Mouse (Mus musculus) limb, embryonic 10.5 days (tissue): ENCODE measurements around the gene Dnajc9. TPM values are rescaled to one million over a fixed set of nuclear protein-coding genes. Genes with fewer than 3 reads are reported as not detected.

Experiments
- DNase-seq: peaks from one replicate; pipeline ENCODE4 v3.0.0-alpha.2; 2017; ENCODE audit warnings: low spot score
- H3K27ac ChIP-seq: fragments of 300-500 bp; sonication (generic); 2 replicates; pipeline ENCODE4 v1.5.1; 2016; ENCODE audit warnings: mild to moderate bottlenecking
- H3K27me3 ChIP-seq: fragments of 300-500 bp; sonication (generic); 2 replicates; pipeline ENCODE4 v1.6.1; 2016; ENCODE audit warnings: low read depth, mild to moderate bottlenecking; ENCODE audit not compliant: poor library complexity, severe bottlenecking
- H3K36me3 ChIP-seq: fragments of 300-500 bp; sonication (generic); 2 replicates; pipeline ENCODE4 v1.6.1; 2016; ENCODE audit warnings: mild to moderate bottlenecking, moderate library complexity
- H3K4me1 ChIP-seq: fragments of 300-500 bp; sonication (generic); 2 replicates; pipeline ENCODE4 v1.6.1; 2016
- H3K4me3 ChIP-seq: fragments of 300-500 bp; sonication (generic); 2 replicates; pipeline ENCODE4 v1.5.1; 2016; ENCODE audit warnings: mild to moderate bottlenecking, moderate library complexity
- H3K9me3 ChIP-seq: fragments of 300-500 bp; sonication (generic); replicated peaks from 2 replicates; pipeline ENCODE4 v1.6.1; 2016; ENCODE audit warnings: mild to moderate bottlenecking
- WGBS: fragments of 180-500 bp; shearing (Covaris S2); methylation state at CpG from one replicate; pipeline ENCODE4 v1.1.7; 2016; 5-methylcytosine and 5-hydroxymethylcytosine counted together
- polyA plus RNA-seq: library from polyadenylated mRNA; unstranded; fragments of >200 nt; fragmentation: Nextera tagmentation; extraction: Ambion mirVana; gene quantifications from 2 replicates; pipeline ENCODE4 v1.2.1, GENCODE M21; 2016

Gene Dnajc9
- polyA plus RNA-seq, 1 experiment from 2014 or later: 290 TPM

DNA sequence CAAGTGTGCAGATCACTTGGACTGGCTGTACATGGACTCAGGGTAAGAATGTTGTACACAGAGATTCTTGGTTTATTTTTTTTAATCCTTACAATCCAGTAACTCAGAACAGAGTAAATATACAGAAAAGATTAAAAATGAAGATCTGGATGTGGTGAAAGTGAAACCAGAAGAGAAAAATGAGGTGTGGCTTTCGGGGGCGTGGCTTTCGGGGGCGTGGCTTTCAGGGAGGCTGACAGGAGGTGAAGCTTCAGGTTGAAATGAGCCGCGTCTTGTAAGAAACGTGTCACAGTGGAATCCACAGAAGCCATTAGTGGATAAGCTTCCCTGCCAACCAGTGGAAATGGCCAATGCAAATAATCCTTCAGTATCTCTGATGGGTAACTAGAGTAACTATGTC is 47.8 kb downstream of the Dnajc9 start:
- 85% methylated on average over 7 of the region's 7 CpGs for WGBS
- Histone ChIP-seq H3K36me3 (peaks cover 95% of the 10 kb centered on the region), H3K9me3 (no peaks in the 10 kb centered on the region), H3K27ac (no peak overlapping the region), H3K4me1 (no peaks in the 10 kb centered on the region), H3K27me3 (no peaks in the 10 kb centered on the region), H3K4me3 (no peak overlapping the region)
- DNase-seq: no peak

DNA sequence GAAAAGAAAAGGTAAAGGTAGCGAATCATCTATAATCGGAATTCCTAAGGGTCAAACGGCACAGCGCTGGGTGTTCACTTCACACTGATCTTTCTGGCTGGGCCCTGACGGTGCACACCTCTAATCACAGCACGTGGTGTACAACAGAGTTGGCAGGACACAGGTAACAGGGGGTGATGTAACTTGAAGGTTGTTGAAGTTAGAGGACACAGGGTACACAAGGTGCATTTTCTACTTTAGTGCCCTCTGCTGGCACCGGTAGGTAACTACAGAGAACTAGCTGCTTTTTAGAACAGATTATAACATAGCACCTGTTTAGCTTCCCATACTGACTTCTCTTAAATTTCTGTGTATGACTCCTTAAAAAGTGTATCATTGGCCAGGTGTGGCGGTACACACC is 48.6 kb downstream of the Dnajc9 start:
- H3K4me3 ChIP-seq: no peak overlapping the region
- H3K27me3 ChIP-seq: no peaks in the 10 kb centered on the region
- WGBS: 84% methylated on average over 8 of the region's 8 CpGs
- no peak overlapping the region for H3K27ac ChIP-seq
- no peaks in the 10 kb centered on the region for H3K4me1 ChIP-seq
- H3K9me3 ChIP-seq: no peaks in the 10 kb centered on the region
- peaks cover 95% of the 10 kb centered on the region for H3K36me3 ChIP-seq
- no peak for DNase-seq

DNA sequence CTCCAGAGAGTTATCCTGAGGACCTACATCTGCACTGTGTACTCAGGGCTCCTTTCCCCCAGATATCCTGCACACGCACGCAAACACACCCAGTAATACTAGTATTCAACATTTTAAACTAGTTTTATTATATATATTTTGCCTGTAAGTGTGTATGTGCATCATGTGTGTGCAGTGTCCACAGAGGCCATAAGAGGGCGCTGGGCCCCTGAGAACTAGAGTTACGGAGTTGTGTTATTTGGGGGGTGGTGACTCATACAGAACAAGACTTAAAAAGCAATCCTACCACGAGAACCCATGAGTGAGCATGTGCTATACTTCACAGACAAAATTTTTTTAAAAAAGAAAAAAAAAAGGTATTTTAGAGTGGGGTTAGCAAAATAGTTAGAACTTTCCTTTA is 49.3 kb downstream of the Dnajc9 start:
- Histone ChIP-seq H3K27ac (no peak overlapping the region), H3K36me3 (peaks cover 95% of the 10 kb centered on the region), H3K4me1 (no peaks in the 10 kb centered on the region), H3K4me3 (no peak overlapping the region), H3K27me3 (no peaks in the 10 kb centered on the region), H3K9me3 (no peaks in the 10 kb centered on the region)
- DNase-seq: no peak
- WGBS: 97% methylated on average over 5 of the region's 5 CpGs

Other genes with a start within 250 kb of the Dnajc9 start
- 7.3 and 8.9 TPM in 2 replicates for gene Kcnk5, start 207.1 kb downstream of the Dnajc9 start, polyA plus RNA-seq
- gene Kcnk16, start 119.7 kb downstream of the Dnajc9 start, polyA plus RNA-seq: not detected in 2 replicates
- gene Nudt13, start 94.2 kb downstream of the Dnajc9 start, polyA plus RNA-seq: 11.5 and 15.5 TPM in 2 replicates
- gene Ecd, start 40.8 kb downstream of the Dnajc9 start, polyA plus RNA-seq: 71.7 and 74.6 TPM in 2 replicates
- 43.5 and 51.7 TPM in 2 replicates for gene Fam149b, start 40.7 kb downstream of the Dnajc9 start, polyA plus RNA-seq
- 90.4 TPM in 2 replicates for gene Mrps16, start 4.7 kb upstream of the Dnajc9 start, polyA plus RNA-seq
- 0.29 and 0.90 TPM in 2 replicates for gene Cfap70, start 63.3 kb upstream of the Dnajc9 start, polyA plus RNA-seq
- 21.2 and 23.3 TPM in 2 replicates for gene Anxa7, start 91.2 kb upstream of the Dnajc9 start, polyA plus RNA-seq
- gene Mss51, start 108.0 kb upstream of the Dnajc9 start, polyA plus RNA-seq: 0.83 and 1.3 TPM in 2 replicates
- 35.7 and 43.2 TPM in 2 replicates for gene Ppp3cb, start 157.7 kb upstream of the Dnajc9 start, polyA plus RNA-seq